Mouse (Mus musculus) lung, embryonic 15.5 days (tissue): ENCODE measurements at regions not wholly inside any gene's neighbourhood (a gene's known extent, or its start where the extent isn't known, plus 50 kb on each side); places are given as distances from the start of the nearest gene placed in this dataset.
"Not testable (repeated sequence)": the region's sequence is repeated elsewhere in the genome, so short reads cannot be mapped to it uniquely, and the experiment has no call there.

Source experiments
- ATAC-seq: fragments of 200-750 bp; cut with Nextera tagmentation; 2 replicates; pipeline ENCODE4 v1.8.0; 2017; ENCODE audit warnings: moderate number of reproducible peaks, borderline replicate concordance; ENCODE audit not compliant: low FRiP score, low TSS enrichment; ENCODE audit errors: extremely low read depth
- H3K27ac ChIP-seq: fragments of 300-500 bp; sonication (generic); 2 replicates; pipeline ENCODE4 v1.5.1; 2015; ENCODE audit warnings: moderate library complexity, mild to moderate bottlenecking, inconsistent platforms
- H3K27me3 ChIP-seq: fragments of 300-500 bp; sonication (generic); 2 replicates; pipeline ENCODE4 v1.6.1; 2015; ENCODE audit warnings: inconsistent platforms
- H3K36me3 ChIP-seq: fragments of 300-500 bp; sonication (generic); 2 replicates; pipeline ENCODE4 v1.6.1; 2015; ENCODE audit warnings: inconsistent platforms
- H3K4me1 ChIP-seq: fragments of 300-500 bp; sonication (generic); 2 replicates; pipeline ENCODE4 v1.6.1; 2015; ENCODE audit warnings: inconsistent platforms
- H3K4me2 ChIP-seq: fragments of 300-500 bp; sonication (generic); 2 replicates; pipeline ENCODE4 v1.6.1; 2015; ENCODE audit warnings: inconsistent platforms, mild to moderate bottlenecking, moderate library complexity
- H3K4me3 ChIP-seq: fragments of 300-500 bp; sonication (generic); 2 replicates; pipeline ENCODE4 v1.5.1; 2015; ENCODE audit warnings: mild to moderate bottlenecking, inconsistent platforms
- H3K9ac ChIP-seq: fragments of 300-500 bp; sonication (generic); 2 replicates; pipeline ENCODE4 v1.6.1; 2015; ENCODE audit warnings: inconsistent platforms
- H3K9me3 ChIP-seq: fragments of 300-500 bp; sonication (generic); 2 replicates; pipeline ENCODE4 v1.6.1; 2016; ENCODE audit warnings: inconsistent platforms
- WGBS: fragments of 180-500 bp; shearing (Covaris S2); methylation state at CpG from one replicate; pipeline ENCODE4 v1.1.7; 2015; 5-methylcytosine and 5-hydroxymethylcytosine counted together

DNA sequence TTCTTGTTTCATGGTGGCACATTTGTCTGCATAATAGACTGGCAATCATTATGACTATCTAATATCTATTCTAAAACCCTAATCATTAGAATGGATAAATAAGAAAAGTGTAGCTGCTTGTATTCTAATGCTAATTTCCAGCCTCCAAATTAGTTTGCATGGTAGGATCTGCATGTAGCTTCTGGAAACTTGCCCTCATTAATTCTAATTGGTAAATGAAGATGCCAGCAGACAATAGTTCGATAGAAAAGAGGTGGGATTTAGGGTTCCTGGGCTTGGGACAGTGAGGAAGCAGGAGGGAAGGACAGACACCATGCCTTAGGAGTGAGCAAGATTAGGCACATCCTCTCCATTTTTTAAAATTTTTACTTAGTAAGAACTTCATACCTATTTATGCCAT, 1008.3 kb downstream of the Basp1 start:
- 50% methylated on average over 1 of the region's 1 CpGs for WGBS
- no peak overlapping the region for H3K4me2 ChIP-seq
- H3K9ac ChIP-seq = no peak overlapping the region
- no peak for ATAC-seq
- no peaks in the 10 kb centered on the region for H3K9me3 ChIP-seq
- no peaks in the 10 kb centered on the region for H3K4me1 ChIP-seq
- no peaks in the 10 kb centered on the region for H3K27me3 ChIP-seq
- no peak overlapping the region for H3K27ac ChIP-seq
- H3K4me3 ChIP-seq = no peak overlapping the region
- no peaks in the 10 kb centered on the region for H3K36me3 ChIP-seq

DNA sequence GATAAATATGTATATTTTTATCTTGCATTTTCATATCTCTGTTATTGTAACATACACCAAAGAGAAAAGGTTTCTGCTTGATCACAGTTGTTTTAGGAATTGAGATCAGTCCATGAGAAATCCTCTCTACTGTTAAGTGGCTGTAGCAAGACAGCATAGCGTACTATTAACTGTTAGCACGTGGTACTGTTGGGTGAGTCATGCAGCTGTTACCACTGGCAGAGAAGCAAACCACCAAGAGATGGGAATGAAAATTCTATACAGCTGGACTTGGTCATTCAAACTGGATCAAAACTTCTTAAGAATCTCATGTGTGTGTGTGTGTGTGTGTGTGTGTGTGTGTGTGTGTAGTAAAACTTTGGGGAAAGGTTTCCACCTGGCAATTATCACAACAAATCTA, 1013.5 kb downstream of the Basp1 start:
- WGBS = 63% methylated on average over 2 of the region's 2 CpGs
- no peak overlapping the region for H3K4me3 ChIP-seq
- H3K36me3 ChIP-seq = no peaks in the 10 kb centered on the region
- no peak overlapping the region for H3K9ac ChIP-seq
- H3K27me3 ChIP-seq = no peaks in the 10 kb centered on the region
- H3K4me2 ChIP-seq = no peak overlapping the region
- H3K27ac ChIP-seq = no peak overlapping the region
- ATAC-seq = no peak
- no peaks in the 10 kb centered on the region for H3K4me1 ChIP-seq
- H3K9me3 ChIP-seq = no peaks in the 10 kb centered on the region

DNA sequence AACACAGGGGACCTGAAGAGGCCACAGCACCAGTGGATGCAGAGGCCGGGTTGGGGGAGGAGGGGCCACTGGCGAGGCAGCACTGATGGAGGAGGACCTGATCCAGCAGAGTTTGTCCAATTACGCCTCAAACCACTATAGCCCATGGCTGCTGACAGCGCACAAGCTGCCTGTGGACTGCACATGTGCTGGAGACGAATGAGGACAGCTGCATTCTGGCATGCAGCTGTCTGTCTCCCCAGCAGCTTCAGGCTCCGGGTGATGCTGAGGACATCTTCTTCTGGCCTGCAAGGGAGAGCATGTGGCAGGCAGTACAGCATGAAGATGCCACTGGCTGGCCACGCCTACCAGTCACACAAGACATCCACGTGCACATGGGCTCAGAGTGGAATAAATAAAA, 1055.2 kb downstream of the Basp1 start:
- Histone ChIP-seq H3K4me2 (no peak overlapping the region), H3K9ac (no peak overlapping the region), H3K4me1 (no peaks in the 10 kb centered on the region), H3K36me3 (no peaks in the 10 kb centered on the region), H3K4me3 (no peak overlapping the region), H3K27me3 (no peaks in the 10 kb centered on the region), H3K27ac (no peak overlapping the region), H3K9me3 (no peaks in the 10 kb centered on the region)
- peak; percentile 39; the same call in 1 of the 2 replicates for ATAC-seq
- WGBS = 80% methylated on average over 8 of the region's 8 CpGs

DNA sequence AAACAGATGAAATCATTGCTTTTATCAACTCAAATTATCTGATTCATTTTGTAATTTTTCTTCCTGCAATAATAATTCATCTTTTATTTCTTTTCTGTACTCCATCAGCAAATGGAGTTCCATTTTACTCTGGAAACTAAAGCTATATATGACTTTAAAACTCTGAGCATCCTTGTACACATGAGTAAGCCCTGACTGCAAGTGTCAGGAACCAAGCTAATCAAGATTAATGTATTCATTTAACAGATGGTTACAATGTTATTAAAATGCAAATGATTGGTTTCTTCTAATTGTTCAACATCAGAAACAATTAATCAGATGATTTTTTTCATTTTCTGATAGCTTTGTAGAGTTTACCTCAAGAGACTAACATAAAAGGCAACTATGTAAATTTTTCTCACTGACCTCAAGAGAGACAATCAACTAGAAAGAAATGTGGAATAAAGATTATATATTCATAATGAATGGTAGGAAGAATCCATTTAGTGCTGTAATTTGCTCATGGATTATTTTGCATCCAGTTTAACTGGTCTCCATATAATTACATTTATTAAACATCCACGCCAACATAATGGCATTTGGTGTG, 1064.5 kb downstream of the Basp1 start:
- H3K4me1 ChIP-seq = no peaks in the 10 kb centered on the region
- no peaks in the 10 kb centered on the region for H3K36me3 ChIP-seq
- no peaks in the 10 kb centered on the region for H3K9me3 ChIP-seq
- H3K9ac ChIP-seq = no peak overlapping the region
- ATAC-seq = no peak
- no peaks in the 10 kb centered on the region for H3K27me3 ChIP-seq
- WGBS = 74% methylated on average over 1 of the region's 1 CpGs
- H3K4me3 ChIP-seq = no peak overlapping the region
- H3K4me2 ChIP-seq = no peak overlapping the region
- no peak overlapping the region for H3K27ac ChIP-seq

DNA sequence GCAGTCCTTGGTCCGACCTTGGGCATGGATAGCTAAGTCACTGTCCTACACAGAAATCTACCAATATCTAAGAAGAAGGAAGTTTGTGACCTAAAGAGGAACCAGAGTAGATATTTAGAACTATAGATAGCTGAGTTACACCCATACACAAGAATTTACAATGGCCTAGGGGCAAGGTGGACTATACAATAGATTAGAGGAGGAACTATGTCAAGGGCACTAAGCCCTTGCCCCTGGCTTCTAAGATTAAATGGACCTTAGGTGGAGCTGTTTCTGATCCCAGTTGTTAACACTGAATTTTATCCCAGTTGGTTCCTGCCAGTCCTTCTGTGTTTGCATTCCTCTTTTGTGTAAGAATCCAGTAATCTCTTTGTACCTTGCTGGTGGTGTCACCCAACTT, 1077.7 kb downstream of the Basp1 start:
- not testable (repeated sequence) for H3K27ac ChIP-seq, H3K27me3 ChIP-seq, H3K4me1 ChIP-seq, H3K4me3 ChIP-seq, H3K36me3 ChIP-seq, H3K9me3 ChIP-seq, H3K9ac ChIP-seq, ATAC-seq, H3K4me2 ChIP-seq
- 79% methylated on average over 1 of the region's 1 CpGs for WGBS

DNA sequence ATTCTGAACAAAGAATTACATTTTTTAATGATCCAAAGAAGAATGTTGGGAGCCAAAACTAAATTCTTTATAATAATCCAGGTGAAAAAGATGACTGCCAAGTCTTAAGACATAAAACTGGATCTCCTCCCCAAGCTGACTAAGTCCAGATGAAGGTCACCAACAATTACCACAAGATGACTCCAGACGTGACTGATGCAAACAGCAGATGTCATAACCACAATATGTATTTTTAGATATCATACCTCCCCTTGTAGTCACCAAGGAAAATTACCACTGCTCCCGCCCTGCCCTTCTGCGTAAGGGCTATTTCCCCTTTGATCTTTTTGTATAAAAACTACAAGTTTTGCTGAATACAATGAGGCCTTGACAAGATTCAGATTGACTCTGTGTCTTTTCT, 1110.4 kb downstream of the Basp1 start:
- not testable (repeated sequence) for H3K4me1 ChIP-seq, H3K9ac ChIP-seq, H3K27ac ChIP-seq, H3K27me3 ChIP-seq, H3K9me3 ChIP-seq, H3K36me3 ChIP-seq, H3K4me2 ChIP-seq, ATAC-seq, H3K4me3 ChIP-seq
- WGBS = 67% methylated on average over 3 of the region's 3 CpGs

DNA sequence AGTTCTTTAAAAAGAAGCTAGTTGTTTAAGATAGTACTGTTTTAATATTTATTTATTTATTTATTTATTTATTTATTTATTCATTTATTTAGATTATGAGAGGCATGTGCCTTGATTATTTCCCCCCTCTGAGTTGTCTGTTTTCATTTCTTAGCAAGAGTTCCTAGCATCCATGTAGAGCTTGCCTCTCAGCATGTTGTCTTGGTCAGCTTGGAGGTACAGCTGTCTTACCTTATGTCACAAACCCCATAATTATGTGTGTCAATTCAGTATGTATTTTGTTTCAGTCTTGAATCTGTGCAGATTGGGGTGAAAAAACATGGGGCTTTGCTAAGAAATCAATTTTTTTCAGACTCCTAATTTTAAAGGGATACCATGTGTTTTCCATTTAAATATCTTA, 1116.3 kb downstream of the Basp1 start:
- H3K4me1 ChIP-seq = no peaks in the 10 kb centered on the region
- H3K9me3 ChIP-seq = no peaks in the 10 kb centered on the region
- H3K9ac ChIP-seq = no peak overlapping the region
- H3K27ac ChIP-seq = no peak overlapping the region
- ATAC-seq = no peak
- H3K36me3 ChIP-seq = no peaks in the 10 kb centered on the region
- H3K4me3 ChIP-seq = no peak overlapping the region
- no peak overlapping the region for H3K4me2 ChIP-seq
- H3K27me3 ChIP-seq = no peaks in the 10 kb centered on the region

DNA sequence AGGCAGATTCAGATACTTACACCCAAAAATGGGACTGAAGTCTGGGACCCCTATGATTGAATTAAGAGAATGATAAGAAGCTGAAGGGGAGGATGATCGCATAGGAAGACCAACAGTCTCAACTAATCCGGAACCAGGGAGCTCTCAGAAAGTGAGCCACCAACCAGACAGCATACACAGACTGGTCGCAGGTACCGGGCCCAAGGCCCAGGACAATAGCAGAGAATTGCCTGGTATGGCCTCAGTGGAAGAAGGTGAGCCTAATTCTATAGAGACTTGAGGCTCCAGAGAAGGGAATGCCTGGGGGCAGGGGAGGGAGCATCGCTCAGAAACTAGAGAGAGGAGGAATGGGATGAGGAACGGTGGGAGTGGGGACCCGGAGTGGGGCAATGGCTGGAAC, 1116.8 kb downstream of the Basp1 start:
- Histone ChIP-seq H3K9me3 (no peaks in the 10 kb centered on the region), H3K9ac (no peak overlapping the region), H3K4me3 (no peak overlapping the region), H3K4me2 (no peak overlapping the region), H3K27ac (no peak overlapping the region), H3K36me3 (no peaks in the 10 kb centered on the region), H3K4me1 (no peaks in the 10 kb centered on the region), H3K27me3 (no peaks in the 10 kb centered on the region)
- no peak for ATAC-seq
- WGBS = 92% methylated on average over 7 of the region's 7 CpGs

DNA sequence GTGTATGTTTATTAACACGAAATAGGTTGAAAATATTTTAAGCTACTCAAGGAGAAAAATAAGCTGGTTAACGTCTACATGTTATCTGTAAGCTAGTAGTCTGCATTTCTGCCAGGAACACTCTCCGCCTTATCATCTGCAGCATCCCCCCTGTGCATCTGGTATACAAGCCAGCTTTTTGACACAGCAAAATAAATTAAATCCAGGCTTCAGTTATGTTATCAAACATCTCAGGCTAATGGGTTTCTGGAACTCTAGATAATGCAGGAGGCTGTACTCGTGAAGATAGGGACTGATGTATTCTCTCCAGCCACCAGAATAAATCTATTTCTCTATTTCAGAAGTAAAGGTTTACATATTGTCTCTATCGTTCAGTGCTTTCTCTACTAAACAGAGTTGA, 1138.5 kb downstream of the Basp1 start:
- Histone ChIP-seq H3K4me2 (no peak overlapping the region), H3K27ac (no peak overlapping the region), H3K9me3 (no peaks in the 10 kb centered on the region), H3K36me3 (no peaks in the 10 kb centered on the region), H3K4me3 (no peak overlapping the region), H3K9ac (no peak overlapping the region), H3K4me1 (no peaks in the 10 kb centered on the region), H3K27me3 (no peaks in the 10 kb centered on the region)
- 67% methylated on average over 5 of the region's 5 CpGs for WGBS
- no peak for ATAC-seq

DNA sequence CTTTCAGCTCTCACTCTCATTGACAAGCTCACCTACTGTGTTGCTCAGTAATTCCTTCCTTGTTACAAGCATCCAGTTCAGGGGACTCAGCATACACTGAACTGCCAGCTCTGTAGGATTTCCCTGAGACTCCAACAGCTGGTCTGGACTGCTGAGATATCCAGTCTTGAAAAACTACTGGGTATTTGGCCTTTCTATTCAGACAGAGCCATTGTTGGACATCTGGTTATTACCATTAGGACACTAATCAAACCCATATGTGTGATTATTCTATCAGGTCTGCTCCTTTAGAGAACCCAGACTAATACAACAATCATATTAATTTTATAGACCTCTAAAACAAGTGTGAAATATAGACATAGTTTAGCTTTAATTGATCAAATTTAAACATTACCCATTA, 1146.2 kb downstream of the Basp1 start:
- H3K4me3 ChIP-seq = no peak overlapping the region
- ATAC-seq = no peak
- H3K4me1 ChIP-seq = no peaks in the 10 kb centered on the region
- H3K36me3 ChIP-seq = no peaks in the 10 kb centered on the region
- H3K9ac ChIP-seq = no peak overlapping the region
- no peaks in the 10 kb centered on the region for H3K27me3 ChIP-seq
- no peaks in the 10 kb centered on the region for H3K9me3 ChIP-seq
- no peak overlapping the region for H3K27ac ChIP-seq
- H3K4me2 ChIP-seq = no peak overlapping the region
